Mouse (Mus musculus) MEL (cell line): ENCODE data around the gene Kdm5b. TPM values are rescaled to one million over a fixed set of nuclear protein-coding genes. Genes with fewer than 3 reads are reported as not detected.

Experiments used
- DNase-seq: peaks from one replicate; pipeline ENCODE4 v3.0.0; 2011; ENCODE audit warnings: low read depth, low spot score
- H3K27ac ChIP-seq: 2 replicates; pipeline ENCODE4 v1.5.1; 2012; ENCODE audit warnings: low read depth, mild to moderate bottlenecking, control low read depth, low read length, moderate library complexity; ENCODE audit not compliant: control insufficient read depth
- H3K27me3 ChIP-seq, 2 experiments: fragments of 150-350 bp in 1 of 2; sonication (generic) in 1 of 2; 2 replicates each; pipeline ENCODE4 v1.6.1; 2012; ENCODE audit warnings: low read length in 2 of 2, mild to moderate bottlenecking in 2 of 2, improper control_type of control experiment in 1 of 2, moderate library complexity in 1 of 2; ENCODE audit not compliant: insufficient read depth in 2 of 2, control insufficient read depth in 1 of 2
- H3K36me3 ChIP-seq, 2 experiments: 2 replicates each; pipeline ENCODE4 v1.6.1; 2012 to 2014; ENCODE audit warnings: low read length in 2 of 2, improper control_type of control experiment in 1 of 2, inconsistent platforms in 1 of 2, mild to moderate bottlenecking in 1 of 2; ENCODE audit not compliant: insufficient read depth in 2 of 2, control insufficient read depth in 1 of 2
- H3K4me1 ChIP-seq, 2 experiments: fragments of 150-350 bp in 1 of 2; sonication (generic) in 1 of 2; 2 replicates each; pipeline ENCODE4 v1.6.1; 2012; ENCODE audit warnings: low read length in 2 of 2, improper control_type of control experiment in 1 of 2, mild to moderate bottlenecking in 1 of 2; ENCODE audit not compliant: insufficient read depth in 2 of 2, control insufficient read depth in 1 of 2
- H3K4me3 ChIP-seq, 2 experiments: fragments of 150-350 bp in 1 of 2; sonication (generic) in 1 of 2; 2 replicates each; pipeline ENCODE4 v1.5.1; 2012; ENCODE audit warnings: low read depth in 2 of 2, low read length in 2 of 2, mild to moderate bottlenecking in 2 of 2, moderate library complexity in 2 of 2, control low read depth in 1 of 2, improper control_type of control experiment in 1 of 2; ENCODE audit not compliant: control insufficient read depth in 1 of 2, insufficient read depth in 1 of 2
- H3K79me2 ChIP-seq: 2 replicates; pipeline ENCODE4 v1.6.1; 2012; ENCODE audit warnings: mild to moderate bottlenecking, low read length, moderate library complexity; ENCODE audit not compliant: control insufficient read depth, poor library complexity, insufficient read depth
- H3K9ac ChIP-seq: 2 replicates; pipeline ENCODE4 v1.6.1; 2012; ENCODE audit warnings: low read depth, mild to moderate bottlenecking, control low read depth, low read length, moderate library complexity; ENCODE audit not compliant: control insufficient read depth, poor library complexity, severe bottlenecking
- H3K9me3 ChIP-seq: fragments of 150-350 bp; sonication (generic); replicated peaks from 2 replicates; pipeline ENCODE4 v1.6.1; 2012; ENCODE audit warnings: mild to moderate bottlenecking, low read length, improper control_type of control experiment, moderate library complexity; ENCODE audit not compliant: insufficient read depth
- BHLHE40 ChIP-seq: IDR thresholded peaks from 2 replicates; pipeline ENCODE4 v1.6.1; 2012; ENCODE audit warnings: low read depth, mild to moderate bottlenecking, inconsistent platforms, low read length, improper control_type of control experiment, borderline replicate concordance
- CHD1 ChIP-seq: IDR thresholded peaks from 2 replicates; pipeline ENCODE4 v1.6.1; 2012; ENCODE audit warnings: low read depth, mild to moderate bottlenecking, inconsistent platforms, low read length, improper control_type of control experiment
- CTCF ChIP-seq, 3 experiments: IDR thresholded peaks in 2 of 3; conservative IDR thresholded peaks in 1 of 3; 2 replicates each; pipeline ENCODE4 v1.5.1; 2011 to 2012; ENCODE audit warnings: low read length in 3 of 3, low read depth in 2 of 3, mild to moderate bottlenecking in 2 of 3, improper control_type of control experiment in 1 of 3, inconsistent platforms in 1 of 3, mixed read lengths in 1 of 3, moderate library complexity in 1 of 3; ENCODE audit not compliant: control insufficient read depth in 1 of 3, insufficient read depth in 1 of 3, poor library complexity in 1 of 3, severe bottlenecking in 1 of 3
- HCFC1 ChIP-seq: IDR thresholded peaks from 2 replicates; pipeline ENCODE4 v1.6.1; 2012; ENCODE audit warnings: low read depth, mild to moderate bottlenecking, inconsistent platforms, low read length, improper control_type of control experiment, moderate library complexity
- KAT2A ChIP-seq: conservative IDR thresholded peaks from 2 replicates; pipeline ENCODE4 v1.6.1; 2012; ENCODE audit warnings: low read depth, low read length, improper control_type of control experiment, inconsistent platforms
- MAZ ChIP-seq: IDR thresholded peaks from 2 replicates; pipeline ENCODE4 v1.6.1; 2012; ENCODE audit warnings: low read depth, mild to moderate bottlenecking, inconsistent platforms, low read length, improper control_type of control experiment
- MXI1 ChIP-seq: IDR thresholded peaks from 2 replicates; pipeline ENCODE4 v1.6.1; 2011; ENCODE audit warnings: mild to moderate bottlenecking, low read depth, low read length, improper control_type of control experiment
- MYC ChIP-seq: IDR thresholded peaks from 2 replicates; pipeline ENCODE4 v1.6.1; 2011; ENCODE audit warnings: low read depth, mild to moderate bottlenecking, low read length, improper control_type of control experiment, moderate library complexity
- NELFE ChIP-seq: IDR thresholded peaks from 2 replicates; pipeline ENCODE4 v1.6.1; 2011; ENCODE audit warnings: low read depth, low read length, improper control_type of control experiment
- NRF1 ChIP-seq: IDR thresholded peaks from 2 replicates; pipeline ENCODE4 v1.6.1; 2014; ENCODE audit warnings: low read depth, mild to moderate bottlenecking, inconsistent platforms, low read length, improper control_type of control experiment, moderate library complexity; ENCODE audit not compliant: poor library complexity, insufficient read depth, severe bottlenecking
- POLR2AphosphoS2 ChIP-seq: IDR thresholded peaks from 2 replicates; pipeline ENCODE4 v1.6.1; 2011; ENCODE audit warnings: low read length, improper control_type of control experiment
- SMC3 ChIP-seq: IDR thresholded peaks from 2 replicates; pipeline ENCODE4 v1.6.1; 2011; ENCODE audit warnings: low read depth, low read length, improper control_type of control experiment
- TBP ChIP-seq: IDR thresholded peaks from 2 replicates; pipeline ENCODE4 v1.8.0; 2011; ENCODE audit warnings: low read depth, low read length, improper control_type of control experiment
- UBTF ChIP-seq: IDR thresholded peaks from 2 replicates; pipeline ENCODE4 v1.6.1; 2012; ENCODE audit warnings: low read depth, mild to moderate bottlenecking, inconsistent platforms, low read length, improper control_type of control experiment, moderate library complexity, borderline replicate concordance; ENCODE audit not compliant: insufficient read depth
- USF1 ChIP-seq: IDR thresholded peaks from 2 replicates; pipeline ENCODE4 v1.6.1; 2014; ENCODE audit warnings: low read depth, mild to moderate bottlenecking, inconsistent platforms, low read length, improper control_type of control experiment, moderate library complexity
- ZC3H11A ChIP-seq: IDR thresholded peaks from 2 replicates; pipeline ENCODE4 v1.6.1; 2012; ENCODE audit warnings: low read depth, mild to moderate bottlenecking, inconsistent platforms, low read length, improper control_type of control experiment
- ZKSCAN1 ChIP-seq: IDR thresholded peaks from 2 replicates; pipeline ENCODE4 v1.6.1; 2012; ENCODE audit warnings: low read depth, mild to moderate bottlenecking, inconsistent platforms, low read length, improper control_type of control experiment, moderate library complexity
- ZMIZ1 ChIP-seq: IDR thresholded peaks from 2 replicates; pipeline ENCODE4 v1.6.1; 2012; ENCODE audit warnings: low read depth, mild to moderate bottlenecking, inconsistent platforms, low read length, improper control_type of control experiment, moderate library complexity
- polyA plus RNA-seq, 2 experiments: library from polyadenylated mRNA; stranded (reverse) in 1 of 2; unstranded in 1 of 2; fragments of >175 nt in 1 of 2; fragments of >200 nt in 1 of 2; gene quantifications; 2 replicates each; pipeline versions ENCODE4 v1.2.1 to v1.2.4; 2012; ENCODE audit warnings: low replicate concordance in 2 of 2, low read depth in 1 of 2; ENCODE audit not compliant: insufficient read length in 2 of 2, insufficient read depth in 1 of 2, missing spikeins in 1 of 2
- total RNA-seq: library from RNA; depleted of rRNA; stranded (reverse); fragments of 300-350 nt; gene quantifications from 2 replicates; pipeline ENCODE4 v1.2.3, GENCODE M21; 2012; rRNA removed

Gene Kdm5b
- total and polyA plus RNA-seq, 3 experiments = 25.5 to 48.6 (median 31.8) TPM

DNA sequence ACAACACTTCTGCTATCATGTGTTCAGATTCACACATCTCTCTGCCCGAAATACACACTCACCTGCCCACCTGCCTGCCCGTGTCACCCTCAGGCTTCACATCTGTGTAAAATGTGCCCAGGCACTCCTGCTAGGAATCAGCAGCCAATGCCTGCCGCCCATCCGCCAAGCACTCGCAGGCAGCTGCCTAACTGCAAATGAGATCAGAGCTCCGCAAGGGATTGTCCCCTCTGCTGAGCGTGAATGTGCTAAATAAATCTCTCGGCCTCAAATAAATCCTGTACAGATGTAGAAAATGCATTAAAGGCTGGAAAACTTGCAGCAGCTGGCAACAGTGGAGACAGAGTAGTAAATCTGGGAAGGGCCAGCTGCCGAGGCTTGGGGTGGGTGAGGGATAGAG lies 122.5 kb downstream of the Kdm5b start:
- no peaks in the 10 kb centered on the region for H3K4me1 ChIP-seq
- H3K79me2 ChIP-seq = no peaks in the 10 kb centered on the region
- TF ChIP-seq MAZ (no peak), NELFE (no peak), CHD1 (no peak), MXI1 (no peak), KAT2A (no peak), CTCF (IDR thresholded peaks at IDR 0.05 in 2 of 3, conservative IDR thresholded peaks at IDR 0.05 in 1 of 3; ENCODE audit: control insufficient read depth in 1 of 3, insufficient read depth in 1 of 3, low read depth in 2 of 3, low read length in 3 of 3, poor library complexity in 1 of 3, severe bottlenecking in 1 of 3) (no peak), SMC3 (no peak), ZKSCAN1 (no peak), NRF1 (no peak), BHLHE40 (no peak), ZMIZ1 (no peak), TBP (no peak), POLR2AphosphoS2 (no peak), MYC (no peak), UBTF (no peak), USF1 (no peak), HCFC1 (no peak), ZC3H11A (no peak)
- H3K27me3 ChIP-seq = peaks cover 0 to 3% of the 10 kb centered on the region in 2 experiments; a peak in 1 of 4 replicates
- no peak for DNase-seq
- no peak overlapping the region for H3K27ac ChIP-seq
- H3K9ac ChIP-seq = no peak overlapping the region
- H3K9me3 ChIP-seq = no peaks in the 10 kb centered on the region
- H3K36me3 ChIP-seq = no peaks in the 10 kb centered on the region
- no peak overlapping the region for H3K4me3 ChIP-seq

Other genes starting within 250 kb of the Kdm5b start
- not detected in 2 replicates for gene Ppfia4, start 227.2 kb upstream of the Kdm5b start, total RNA-seq
- under 1 TPM in 1 of 2 experiments, not detected in 1; 0.11 TPM for gene Ppfia4, start 227.2 kb upstream of the Kdm5b start, polyA plus RNA-seq
- 54.2 and 69.3 TPM in 2 replicates for gene Tmem183a, start 198.2 kb upstream of the Kdm5b start, total RNA-seq
- gene Tmem183a, start 198.2 kb upstream of the Kdm5b start, polyA plus RNA-seq = 100 to 1,000 TPM in 1 of 2 experiments, 10 to 100 TPM in 1; 82.7 to 131 TPM
- gene 4933406M09Rik, start 174.2 kb upstream of the Kdm5b start, total RNA-seq = not detected in 2 replicates
- not detected for gene 4933406M09Rik, start 174.2 kb upstream of the Kdm5b start, polyA plus RNA-seq
- gene Cyb5r1, start 154.6 kb upstream of the Kdm5b start, total RNA-seq = 18.8 and 35.8 TPM in 2 replicates
- gene Cyb5r1, start 154.6 kb upstream of the Kdm5b start, polyA plus RNA-seq = 10 to 100 TPM in 1 of 2 experiments, not detected in 1; 94.8 TPM
- gene Adipor1, start 144.8 kb upstream of the Kdm5b start, total RNA-seq = 55.2 and 57.6 TPM in 2 replicates
- 100 to 1,000 TPM in 1 of 2 experiments, 10 to 100 TPM in 1; 94.1 to 109 TPM for gene Adipor1, start 144.8 kb upstream of the Kdm5b start, polyA plus RNA-seq
- 21.8 and 26.4 TPM in 2 replicates for gene Klhl12, start 104.6 kb upstream of the Kdm5b start, total RNA-seq
- gene Klhl12, start 104.6 kb upstream of the Kdm5b start, polyA plus RNA-seq = 10 to 100 TPM in 1 of 2 experiments, not detected in 1; 20.8 TPM
- 18.5 and 21.5 TPM in 2 replicates for gene Rabif, start 65.5 kb upstream of the Kdm5b start, total RNA-seq
- gene Rabif, start 65.5 kb upstream of the Kdm5b start, polyA plus RNA-seq = 10 to 100 TPM in 1 of 2 experiments, not detected in 1; 21.8 TPM
- 0.08 TPM in 1 of 2 replicates, not detected in the other for gene Mgat4e, start 10.5 kb upstream of the Kdm5b start, total RNA-seq
- gene Mgat4e, start 10.5 kb upstream of the Kdm5b start, polyA plus RNA-seq = under 1 TPM in 1 of 2 experiments, not detected in 1; 0.17 TPM
- 0.07 TPM in 1 of 2 replicates, not detected in the other for gene Syt2, start 86.5 kb downstream of the Kdm5b start, total RNA-seq
- gene Syt2, start 86.5 kb downstream of the Kdm5b start, polyA plus RNA-seq = under 1 TPM in 1 of 2 experiments, not detected in 1; 0.31 TPM